Mouse (Mus musculus): ENCODE measurements around the gene Usp24.

The Usp24 gene

GRCm38 (mm10) chr4:106490620-106491019 lies 174.6 kb downstream of the Usp24 start:
- no peak for DNase-seq (ENCODE audit: low read depth, low spot score)

All from mesoderm, embryonic 11.5 days (tissue).